8 mouse cellular contexts compared by ENCODE assay signal in the genomic region with DNA sequence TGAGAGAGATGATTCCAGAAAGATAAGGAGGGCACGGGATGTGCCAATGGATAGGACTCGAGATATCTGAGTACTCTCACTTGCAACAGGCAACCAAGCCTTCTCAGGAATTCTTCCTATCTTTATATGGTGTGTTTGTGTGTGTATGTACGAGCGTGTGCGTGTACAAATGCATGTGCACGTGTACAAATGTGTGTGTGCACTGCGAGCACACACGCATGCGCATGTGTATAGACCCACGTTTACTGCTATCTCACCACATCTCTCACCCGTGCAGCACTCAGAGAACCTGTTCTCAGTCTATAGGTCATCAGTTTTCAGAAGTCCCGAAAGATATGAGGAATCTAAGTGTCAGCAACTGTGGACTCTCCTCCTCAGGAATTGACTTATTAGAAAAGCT. TPM values are rescaled to one million over a fixed set of nuclear protein-coding genes. Genes with fewer than 3 reads are reported as not detected.
A peak's percentile ranks its signal among the peaks of the same experiment; 100 is the strongest.
DNase-seq lines count a peak whose midpoint lies in the region; ATAC-seq and TF ChIP-seq lines count a peak whose summit lies in the region.

No protein-coding gene starts in this region.

- 70% methylated on average over 12 of the region's 12 CpGs for WGBS in heart, embryonic 12.5 days
- WGBS in hindbrain, embryonic 11.5 days = 86% methylated on average over 12 of the region's 12 CpGs

- H3K27me3 ChIP-seq in heart, embryonic 12.5 days (replicated peaks) = peaks cover 9% of the 10 kb centered on the region; the same call in 1 of the 2 replicates
- H3K27me3 ChIP-seq in MEL (ENCODE audit: control insufficient read depth in 1 of 2, insufficient read depth in 2 of 2, low read length in 2 of 2) = no peaks in the 10 kb centered on the region
- peaks cover 20% of the 10 kb centered on the region for H3K27me3 ChIP-seq in hindbrain, embryonic 11.5 days (ENCODE audit: control insufficient read depth, insufficient read depth, low read length)

- peak overlapping the region; percentile 74 for H3K4me2 ChIP-seq in heart, embryonic 12.5 days
- H3K4me2 ChIP-seq in hindbrain, embryonic 11.5 days (replicated peaks; ENCODE audit: low read depth, low read length) = peak overlapping the region; percentile 52; the same call in 1 of the 2 replicates

- peaks cover 54% of the 10 kb centered on the region for H3K4me1 ChIP-seq in heart, embryonic 12.5 days (replicated peaks)
- peaks cover 19 to 42% of the 10 kb centered on the region in 2 experiments for H3K4me1 ChIP-seq in MEL (ENCODE audit: control insufficient read depth in 1 of 2, insufficient read depth in 2 of 2, low read length in 2 of 2)
- peaks cover 5% of the 10 kb centered on the region; the same call in 1 of the 2 replicates for H3K4me1 ChIP-seq in hindbrain, embryonic 11.5 days (replicated peaks; ENCODE audit: control insufficient read depth, insufficient read depth, low read length)

- 0 out of 2 replicates have a peak overlapping the region, but pooled peaks have one; percentile 32 for H3K9ac ChIP-seq in heart, embryonic 12.5 days
- H3K9ac ChIP-seq in MEL (ENCODE audit: control insufficient read depth, low read depth, low read length, poor library complexity, severe bottlenecking) = peak overlapping the region; percentile 72
- peak overlapping the region; percentile 55 for H3K9ac ChIP-seq in hindbrain, embryonic 11.5 days (ENCODE audit: low read depth, low read length)

- peak overlapping the region; percentile 72 for H3K27ac ChIP-seq in heart, embryonic 12.5 days (ENCODE audit: poor library complexity, severe bottlenecking)
- H3K27ac ChIP-seq in MEL (ENCODE audit: control insufficient read depth, low read depth, low read length) = peak overlapping the region; percentile 99
- H3K27ac ChIP-seq in hindbrain, embryonic 11.5 days (ENCODE audit: low read depth, low read length) = peak overlapping the region; percentile 47; the same call in 1 of the 2 replicates

- TF ChIP-seq RAD21 in MEL (IDR thresholded peaks at IDR 0.05; ENCODE audit: low read depth, low read length) = no peak

- no peaks in the 10 kb centered on the region for H3K36me3 ChIP-seq in heart, embryonic 12.5 days
- peaks cover 0 to 32% of the 10 kb centered on the region in 2 experiments; a peak in 2 of 4 replicates for H3K36me3 ChIP-seq in MEL (ENCODE audit: control insufficient read depth in 1 of 2, insufficient read depth in 2 of 2, low read length in 2 of 2)
- H3K36me3 ChIP-seq in hindbrain, embryonic 11.5 days (ENCODE audit: control insufficient read depth, insufficient read depth, low read length) = no peaks in the 10 kb centered on the region

- TF ChIP-seq POLR2A in MEL (IDR thresholded peaks at IDR 0.05; ENCODE audit: control insufficient read depth in 1 of 2, insufficient read depth in 1 of 2, low read depth in 1 of 2, low read length in 2 of 2, poor library complexity in 1 of 2) = no peak; a peak in 1 of 4 replicates

- peaks cover 12% of the 10 kb centered on the region for H3K79me2 ChIP-seq in MEL (ENCODE audit: control insufficient read depth, insufficient read depth, low read length, poor library complexity)

- H3K4me3 ChIP-seq in heart, embryonic 12.5 days = peak overlapping the region; percentile 49
- H3K4me3 ChIP-seq in MEL (ENCODE audit: control insufficient read depth in 1 of 2, insufficient read depth in 1 of 2, low read depth in 2 of 2, low read length in 2 of 2) = peak overlapping the region; percentile 52 to 54
- no peak overlapping the region for H3K4me3 ChIP-seq in hindbrain, embryonic 11.5 days (ENCODE audit: low read depth, low read length)

- intact Hi-C loops in gastrocnemius, postnatal 14 days (cut with DNase I; ENCODE audit: low total_unique reads) = no loop called here

- H3K9me3 ChIP-seq in heart, embryonic 12.5 days (replicated peaks) = no peaks in the 10 kb centered on the region
- H3K9me3 ChIP-seq in MEL (replicated peaks; ENCODE audit: insufficient read depth, low read length) = no peaks in the 10 kb centered on the region
- H3K9me3 ChIP-seq in hindbrain, embryonic 11.5 days (ENCODE audit: control insufficient read depth, low read length) = no peaks in the 10 kb centered on the region

- ATAC-seq in heart, embryonic 12.5 days (ENCODE audit: insufficient number of reproducible peaks, low FRiP score) = no peak
- ATAC-seq in hindbrain, embryonic 11.5 days (ENCODE audit: low FRiP score) = peak; percentile 7; the same call in 1 of the 2 replicates
- ATAC-seq in megakaryocyte progenitor cell, adult 5-6 weeks (replicated peaks; ENCODE audit: poor library complexity) = 0 out of 2 replicates have a peak, but pooled peaks have one; percentile 0

- DNase-seq in heart, adult 11 months = no peak
- peak; percentile 88 for DNase-seq in MEL (ENCODE audit: low read depth, low spot score)
- DNase-seq in hindbrain, embryonic 11.5 days (ENCODE audit: low spot score) = no peak
- no peak for DNase-seq in urinary bladder, postnatal 36 days (ENCODE audit: low spot score in 2 of 2)
- DNase-seq in gastrocnemius, postnatal 14 days = no peak
- DNase-seq in kidney, postnatal 25 days = no peak

- TF ChIP-seq CTCF in MEL (IDR thresholded peaks at IDR 0.05 in 2 of 3, conservative IDR thresholded peaks at IDR 0.05 in 1 of 3; ENCODE audit: control insufficient read depth in 1 of 3, insufficient read depth in 1 of 3, low read depth in 2 of 3, low read length in 3 of 3, poor library complexity in 1 of 3, severe bottlenecking in 1 of 3) = no peak

- TF ChIP-seq EP300 in MEL (IDR thresholded peaks at IDR 0.05; ENCODE audit: low read depth in 1 of 2, low read length in 2 of 2) = peak in 1 of 2 experiments; percentile 4; a peak in 2 of 4 replicates

TF ChIP-seq in MEL, 35 proteins besides CTCF, POLR2A, EP300 and RAD21 (continues in another document):
- TF ChIP-seq CHD2 (IDR thresholded peaks at IDR 0.05; ENCODE audit: low read length) (no peak), TCF12 (IDR thresholded peaks at IDR 0.05; ENCODE audit: low read depth, low read length) (no peak), MAZ (IDR thresholded peaks at IDR 0.05; ENCODE audit: low read depth, low read length) (0 out of 2 replicates have a peak, but pooled peaks have one; percentile 34), JUND (IDR thresholded peaks at IDR 0.05; ENCODE audit: low read depth, low read length) (no peak), MXI1 (IDR thresholded peaks at IDR 0.05; ENCODE audit: low read depth, low read length) (peak; percentile 86), CHD1 (IDR thresholded peaks at IDR 0.05; ENCODE audit: low read depth, low read length) (no peak; the same call in 1 of the 2 replicates), BHLHE40 (IDR thresholded peaks at IDR 0.05; ENCODE audit: borderline replicate concordance, low read depth, low read length) (peak; percentile 82), UBTF (IDR thresholded peaks at IDR 0.05; ENCODE audit: borderline replicate concordance, insufficient read depth, low read depth, low read length) (no peak), USF1 (IDR thresholded peaks at IDR 0.05; ENCODE audit: low read depth, low read length) (no peak), MYC (IDR thresholded peaks at IDR 0.05; ENCODE audit: low read depth, low read length) (peak; percentile 94), POLR2AphosphoS5 (IDR thresholded peaks at IDR 0.05; ENCODE audit: borderline replicate concordance, low read depth, low read length) (peak; percentile 99), MEF2A (IDR thresholded peaks at IDR 0.05; ENCODE audit: extremely low read depth, insufficient replicate concordance, low read depth, low read length, poor library complexity, severe bottlenecking) (no peak), TAL1 (IDR thresholded peaks at IDR 0.05; ENCODE audit: low read length) (peak; percentile 59), POLR2AphosphoS2 (IDR thresholded peaks at IDR 0.05; ENCODE audit: low read length) (no peak), SIN3A (IDR thresholded peaks at IDR 0.05; ENCODE audit: low read length) (peak; percentile 56; the same call in 1 of the 2 replicates), HCFC1 (IDR thresholded peaks at IDR 0.05; ENCODE audit: low read depth, low read length) (no peak), ZKSCAN1 (IDR thresholded peaks at IDR 0.05; ENCODE audit: low read depth, low read length) (no peak), ELF1 (IDR thresholded peaks at IDR 0.05; ENCODE audit: low read depth, low read length) (no peak), GATA1 (IDR thresholded peaks at IDR 0.05; ENCODE audit: low read depth, low read length) (no peak; the same call in none of the 2 replicates), ZC3H11A (IDR thresholded peaks at IDR 0.05; ENCODE audit: low read depth, low read length) (no peak), NRF1 (IDR thresholded peaks at IDR 0.05; ENCODE audit: insufficient read depth, low read depth, low read length, poor library complexity, severe bottlenecking) (peak; percentile 92), MAX (IDR thresholded peaks at IDR 0.05; ENCODE audit: low read length) (peak; percentile 88), GABPA (IDR thresholded peaks at IDR 0.05; ENCODE audit: low read depth, low read length) (no peak), ZMIZ1 (IDR thresholded peaks at IDR 0.05; ENCODE audit: low read depth, low read length) (no peak), NELFE (IDR thresholded peaks at IDR 0.05; ENCODE audit: low read depth, low read length) (no peak; the same call in 1 of the 2 replicates), ETS1 (IDR thresholded peaks at IDR 0.05; ENCODE audit: low read depth, low read length) (peak; percentile 37; the same call in 1 of the 2 replicates)

RNA-seq across cellular contexts. Expression of a gene that starts 3.6 kb away (rescaled TPM):
- 4.6 and 5.8 TPM in 2 replicates for polyA plus RNA-seq in heart, embryonic 12.5 days (2016; fragmentation: Nextera tagmentation; extraction: Ambion mirVana)
- 14.2 and 25.4 TPM in 2 replicates for total RNA-seq in MEL (2012; rRNA removed)
- polyA plus RNA-seq in MEL (2012; ENCODE audit: insufficient read depth in 1 of 2, insufficient read length in 2 of 2, low read depth in 1 of 2, low replicate concordance in 2 of 2, missing spikeins in 1 of 2) = 10 to 100 TPM in 1 of 2 experiments, not detected in 1; 25.9 TPM
- 1.5 and 2.0 TPM in 2 replicates for polyA plus RNA-seq in hindbrain, embryonic 11.5 days (2014; fragmentation: Nextera tagmentation; extraction: Ambion mirVana)
- 0.07 and 0.17 TPM in 2 replicates for total RNA-seq in megakaryocyte progenitor cell, adult 5-6 weeks (2015)
- total RNA-seq in megakaryocyte progenitor cell, adult 5-6 weeks (2017) = 0.21 and 0.61 TPM in 2 replicates
- under 1 TPM; 0.07 to 0.14 TPM for total RNA-seq in gastrocnemius, postnatal 14 days (2021)

RNA-seq across cellular contexts. Expression of a gene that starts 44.3 kb away (rescaled TPM):
- polyA plus RNA-seq in heart, embryonic 12.5 days (2016; fragmentation: Nextera tagmentation; extraction: Ambion mirVana) = 1.2 and 1.4 TPM in 2 replicates
- total RNA-seq in MEL (2012; rRNA removed) = 0.08 and 0.10 TPM in 2 replicates
- under 1 TPM in 1 of 2 experiments, not detected in 1; 0.53 TPM for polyA plus RNA-seq in MEL (2012; ENCODE audit: insufficient read depth in 1 of 2, insufficient read length in 2 of 2, low read depth in 1 of 2, low replicate concordance in 2 of 2, missing spikeins in 1 of 2)
- not detected in 2 replicates for polyA plus RNA-seq in hindbrain, embryonic 11.5 days (2014; fragmentation: Nextera tagmentation; extraction: Ambion mirVana)
- 0.61 and 0.89 TPM in 2 replicates for total RNA-seq in megakaryocyte progenitor cell, adult 5-6 weeks (2015)
- 0.33 and 0.84 TPM in 2 replicates for total RNA-seq in megakaryocyte progenitor cell, adult 5-6 weeks (2017)
- total RNA-seq in gastrocnemius, postnatal 14 days (2021) = not detected

Comparison
In these comparisons a context has a peak if more than half of its experiments do, and no peak if none do; other contexts are left out.
1. H3K27ac ChIP-seq: peak in every context shown above with its lines; median percentile 99 in MEL; 72 in heart, embryonic 12.5 days; 47 in hindbrain, embryonic 11.5 days.